Comparison of ENCODE assay signal across 8 mouse cellular contexts in the genomic region with DNA sequence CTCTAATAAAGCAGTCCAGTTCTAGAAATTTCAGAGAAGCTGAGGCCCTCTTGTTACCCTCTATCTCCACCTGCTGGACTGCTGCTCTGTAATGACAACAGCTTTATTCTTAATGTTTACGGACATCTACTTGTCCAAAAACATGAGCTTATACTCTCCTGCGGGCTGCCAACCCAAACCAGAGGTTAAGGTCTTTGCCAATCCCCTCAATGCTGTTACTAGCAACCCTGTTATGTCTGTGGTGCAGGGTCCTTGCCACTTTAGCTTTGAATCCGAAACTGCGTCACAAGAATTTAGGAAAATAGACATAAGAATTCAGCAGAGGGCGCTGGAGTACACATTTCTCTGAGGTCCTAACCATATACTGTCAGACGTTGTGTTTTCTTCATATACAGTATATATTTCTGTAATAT. TPM values are rescaled to one million over a fixed set of nuclear protein-coding genes. Genes with fewer than 3 reads are reported as not detected.
DNase-seq lines count a peak whose midpoint lies in the region; ATAC-seq lines count a peak whose summit lies in the region.

No protein-coding gene starts in this region.

- peak overlapping the region; percentile 57 for H3K4me2 ChIP-seq in hindbrain, embryonic 15.5 days
- H3K4me2 ChIP-seq in lung, embryonic 16.5 days (ENCODE audit: low read depth, low read length), result peak overlapping the region; percentile 41; the same call in 1 of the 2 replicates

- WGBS in hindbrain, embryonic 15.5 days, result 17% methylated on average over 6 of the region's 6 CpGs
- WGBS in lung, embryonic 16.5 days, result 18% methylated on average over 6 of the region's 6 CpGs

- no peaks in the 10 kb centered on the region for H3K4me1 ChIP-seq in hindbrain, embryonic 15.5 days (replicated peaks)
- no peaks in the 10 kb centered on the region for H3K4me1 ChIP-seq in lung, embryonic 16.5 days (replicated peaks; ENCODE audit: control insufficient read depth, insufficient read depth, low read length)

- H3K9me3 ChIP-seq in hindbrain, embryonic 15.5 days, result no peaks in the 10 kb centered on the region
- H3K9me3 ChIP-seq in lung, embryonic 16.5 days (ENCODE audit: control insufficient read depth, low read length), result no peaks in the 10 kb centered on the region

- no peaks in the 10 kb centered on the region for H3K36me3 ChIP-seq in hindbrain, embryonic 15.5 days
- H3K36me3 ChIP-seq in lung, embryonic 16.5 days (ENCODE audit: control insufficient read depth, insufficient read depth, low read length), result no peaks in the 10 kb centered on the region

- DNase-seq in cerebellum, adult 9-11 months, result peak; percentile 17
- DNase-seq in frontal cortex, postnatal 14 days (ENCODE audit: low spot score in 2 of 2), result peak; percentile 4 to 20
- peak; percentile 39 to 62 for DNase-seq in layer of hippocampus, postnatal 14 days (ENCODE audit: low spot score in 2 of 2)
- peak; percentile 10 for DNase-seq in ovary, postnatal 36 days (ENCODE audit: low spot score)

- no peaks in the 10 kb centered on the region for H3K27me3 ChIP-seq in hindbrain, embryonic 15.5 days
- H3K27me3 ChIP-seq in lung, embryonic 16.5 days (ENCODE audit: control insufficient read depth, insufficient read depth, low read depth, low read length), result no peaks in the 10 kb centered on the region

- peak overlapping the region; percentile 38 for H3K4me3 ChIP-seq in hindbrain, embryonic 15.5 days
- H3K4me3 ChIP-seq in lung, embryonic 16.5 days (ENCODE audit: low read length), result peak overlapping the region; percentile 52

- H3K9ac ChIP-seq in hindbrain, embryonic 15.5 days, result peak overlapping the region; percentile 42; the same call in 1 of the 2 replicates
- peak overlapping the region; percentile 62 for H3K9ac ChIP-seq in lung, embryonic 16.5 days (ENCODE audit: low read length)

- ATAC-seq in activated CD4-positive, CD25-positive, alpha-beta regulatory T cell, adult 4 months, result peak; percentile 82
- ATAC-seq in hindbrain, embryonic 15.5 days (ENCODE audit: low FRiP score, low read depth), result peak; percentile 85
- no peak for ATAC-seq in lung, embryonic 16.5 days (ENCODE audit: low read depth)
- no peak for ATAC-seq in monocyte, adult 5-6 weeks (replicated peaks; ENCODE audit: insufficient number of reproducible peaks, low FRiP score, low TSS enrichment, poor library complexity, severe bottlenecking)

- no peak overlapping the region for H3K27ac ChIP-seq in hindbrain, embryonic 15.5 days (replicated peaks)
- no peak overlapping the region for H3K27ac ChIP-seq in lung, embryonic 16.5 days (ENCODE audit: low read length)

RNA-seq across cellular contexts. Expression of a gene that starts 54.4 kb away (rescaled TPM):
- polyA plus RNA-seq in activated CD4-positive, CD25-positive, alpha-beta regulatory T cell, adult 4 months (2017; shearing (Covaris generic)), result not detected
- 1.0 and 1.2 TPM in 2 replicates for polyA plus RNA-seq in hindbrain, embryonic 15.5 days (2015; fragmentation: Nextera tagmentation; extraction: Ambion mirVana)
- 1 to 10 TPM in 1 of 2 experiments, under 1 TPM in 1; 0.74 to 1.2 TPM for total RNA-seq in layer of hippocampus, postnatal 14 days (2021)
- 1.1 and 1.3 TPM in 2 replicates for polyA plus RNA-seq in lung, embryonic 16.5 days (2015; fragmentation: Nextera tagmentation; extraction: Ambion mirVana)
- 0.32 to 0.38 TPM in 2 of 3 replicates, not detected in the other for total RNA-seq in monocyte, adult 5-6 weeks (2017)

Comparison
In these comparisons a context has a peak if more than half of its experiments do, and no peak if none do; other contexts are left out.
1. ATAC-seq: peak in activated CD4-positive, CD25-positive, alpha-beta regulatory T cell, adult 4 months (single experiment) and hindbrain, embryonic 15.5 days (single experiment); none in lung, embryonic 16.5 days (single experiment) and monocyte, adult 5-6 weeks (single experiment).
2. Peak in every context shown above with its lines, with median percentiles within 50 percentile points of each other: DNase-seq.